Mouse (Mus musculus) cerebellum, adult 11 months (tissue): ENCODE data around the gene Grasp.
A peak's percentile ranks its signal among the peaks of the same experiment; 100 is the strongest.

Source experiments
- DNase-seq: peaks from one replicate; pipeline ENCODE4 v3.0.0; 2022

Grasp gene

DNA sequence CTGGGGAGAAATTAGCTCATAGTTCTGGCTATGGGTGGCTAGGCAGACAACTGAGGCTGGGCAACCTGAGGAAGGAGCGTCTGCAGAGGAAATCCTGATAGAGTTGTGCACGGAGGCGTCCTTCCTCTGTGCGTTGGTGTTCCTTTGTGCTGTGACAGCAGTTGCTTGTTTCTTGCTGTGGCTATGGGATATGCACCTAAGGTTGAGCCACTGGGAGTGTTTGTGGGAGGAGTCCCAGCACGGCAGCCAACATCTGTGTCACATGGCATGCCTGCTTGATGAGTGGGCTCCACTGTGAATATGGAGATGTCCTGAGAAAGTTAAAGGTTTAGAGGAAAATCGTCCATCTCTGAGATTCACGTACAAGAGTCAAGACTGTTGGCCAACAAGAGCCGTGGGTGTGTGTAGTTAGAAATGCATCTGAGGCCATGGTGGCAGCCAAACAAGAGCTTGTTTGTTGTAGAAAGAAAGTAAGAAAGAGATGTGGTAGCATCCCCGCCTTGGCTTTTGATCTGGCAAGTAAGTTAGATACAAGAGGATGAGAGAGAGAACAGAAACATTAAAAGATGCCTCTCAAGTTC, 26.3 kb downstream of the Grasp start:
- DNase-seq = no peak

DNA sequence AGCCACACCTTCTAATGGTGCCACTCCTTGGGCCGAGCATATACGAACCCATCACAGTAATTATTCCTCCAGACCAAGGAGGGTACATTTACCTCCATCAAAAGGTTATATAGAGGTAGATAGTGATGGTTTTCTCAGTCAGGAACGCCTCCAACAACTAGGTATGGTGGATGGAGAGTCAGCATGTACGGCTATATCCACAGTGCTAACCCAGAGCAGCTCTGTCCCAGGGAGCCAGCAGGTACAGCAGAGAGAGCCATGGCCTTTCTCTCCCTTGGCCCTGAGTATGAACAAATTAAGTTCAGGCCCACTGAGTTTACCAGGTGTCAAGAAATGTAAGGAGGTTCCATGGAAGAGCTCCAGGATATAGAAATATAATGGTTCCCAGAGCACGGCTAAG, 27.9 kb downstream of the Grasp start:
- DNase-seq = no peak

DNA sequence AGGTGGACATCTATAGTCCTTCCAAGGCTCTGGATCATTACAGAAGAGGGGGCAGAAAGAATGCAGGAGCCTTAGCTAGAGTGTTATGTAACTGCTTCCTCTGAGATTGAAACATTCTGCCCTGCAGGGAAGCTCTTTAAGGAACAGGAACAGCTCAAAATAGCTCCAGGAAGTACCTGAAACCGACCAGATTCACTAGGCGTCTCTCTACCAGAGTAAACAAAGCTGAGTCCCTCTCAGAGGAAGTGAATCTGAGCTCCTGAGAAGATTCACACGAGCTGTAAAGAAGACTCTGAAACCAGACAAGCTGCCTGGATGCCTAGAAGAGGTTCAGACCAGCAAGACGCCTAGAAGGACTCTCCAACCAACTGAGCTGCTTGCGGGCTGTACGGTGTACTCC, 28.6 kb downstream of the Grasp start:
- no peak for DNase-seq

DNA sequence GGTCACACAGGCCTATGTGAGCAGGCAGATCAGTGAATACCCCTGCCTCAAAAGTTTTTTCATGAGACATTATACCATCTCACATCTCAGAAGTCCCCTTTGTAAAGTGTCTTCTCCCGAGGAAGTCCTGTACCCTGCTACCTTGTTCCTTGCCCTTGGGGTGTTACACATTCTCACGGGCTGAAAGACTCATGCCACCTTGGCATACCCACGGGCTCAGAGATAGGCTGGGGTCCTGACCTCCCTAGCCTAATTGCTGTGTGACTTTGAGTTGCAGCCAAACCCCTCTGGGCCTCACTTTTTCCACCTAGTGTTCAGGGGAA, 29.5 kb downstream of the Grasp start:
- no peak for DNase-seq

DNA sequence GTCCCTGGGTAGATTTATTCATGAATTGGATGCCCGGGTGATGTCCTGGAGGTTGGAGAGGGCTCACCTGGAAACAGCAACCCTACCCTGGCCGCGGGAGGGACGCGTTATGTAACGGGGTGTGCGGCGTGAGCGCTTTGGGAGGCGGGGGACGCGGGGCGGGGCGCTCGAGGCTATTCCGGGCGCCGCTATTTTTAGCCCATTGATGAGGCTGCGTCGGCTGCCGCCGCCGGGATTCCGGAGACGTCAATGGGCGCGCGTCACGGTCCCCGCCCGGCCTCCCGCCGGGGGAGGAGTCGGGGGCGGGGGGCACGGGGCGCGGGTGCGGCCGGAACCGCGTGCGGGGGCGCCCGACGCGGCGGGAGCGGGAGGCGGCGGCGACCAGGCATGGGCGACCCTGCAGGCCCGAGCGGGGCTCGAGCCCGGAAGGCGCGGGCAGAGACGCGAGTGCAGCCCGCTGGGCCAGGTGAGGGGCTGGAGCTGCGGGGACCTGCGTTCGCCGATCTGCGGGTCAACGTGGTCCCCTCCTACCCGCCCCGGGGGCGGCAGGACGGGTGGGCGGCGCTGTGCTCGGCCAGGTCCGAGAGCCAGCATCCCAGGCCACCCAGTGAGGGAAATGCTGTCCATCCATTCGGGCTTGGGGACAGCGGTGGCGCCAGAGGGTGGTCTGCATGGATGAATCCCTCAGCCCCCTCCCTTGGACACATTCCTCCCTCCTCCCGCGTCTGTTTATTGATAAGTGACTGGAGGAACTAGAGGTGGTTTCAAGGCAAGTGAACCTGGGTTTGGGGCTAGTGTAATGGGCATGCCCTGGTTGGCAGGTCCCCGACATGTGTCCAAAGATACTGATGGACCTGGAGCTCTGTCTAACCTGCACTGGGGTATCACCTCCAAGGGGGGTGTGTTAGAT, 30.2 kb downstream of the Grasp start, which contains the start of gene Nr4a1:
TSS of gene Nr4a1 (plus strand) at position 384 of the 910 bp plus-strand sequence.
- DNase-seq = peak; percentile 84

DNA sequence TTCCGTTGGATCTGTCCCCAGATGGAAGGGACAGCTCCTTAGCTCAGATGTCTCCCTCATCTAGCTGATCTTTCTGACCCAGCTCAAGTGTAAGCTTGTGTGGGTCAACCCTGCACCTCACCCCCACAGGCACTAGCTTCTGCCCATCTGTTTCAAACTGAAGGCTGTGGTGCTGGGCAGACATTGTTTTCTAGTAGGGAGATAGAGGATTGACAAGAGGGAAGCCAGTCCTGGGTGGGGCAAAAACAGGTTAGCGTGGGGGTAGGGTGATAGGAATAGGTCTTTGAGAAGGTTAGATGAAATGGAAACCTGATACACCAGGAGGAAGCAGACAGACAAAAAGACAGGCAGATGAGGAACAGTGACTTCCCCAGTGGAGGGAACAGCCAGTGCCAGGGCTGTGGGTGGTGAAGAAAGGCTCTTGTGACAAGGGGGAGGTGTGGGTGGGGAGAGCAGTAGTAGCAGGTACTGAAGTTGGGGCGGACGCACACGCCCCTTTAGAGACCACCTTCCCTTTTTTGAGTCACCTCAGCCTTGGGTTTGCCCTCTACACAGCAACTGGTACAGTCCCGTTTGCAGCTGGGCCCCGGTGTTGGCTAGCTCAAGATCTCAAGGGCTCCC, 32.0 kb downstream of the Grasp start:
- DNase-seq = no peak

DNA sequence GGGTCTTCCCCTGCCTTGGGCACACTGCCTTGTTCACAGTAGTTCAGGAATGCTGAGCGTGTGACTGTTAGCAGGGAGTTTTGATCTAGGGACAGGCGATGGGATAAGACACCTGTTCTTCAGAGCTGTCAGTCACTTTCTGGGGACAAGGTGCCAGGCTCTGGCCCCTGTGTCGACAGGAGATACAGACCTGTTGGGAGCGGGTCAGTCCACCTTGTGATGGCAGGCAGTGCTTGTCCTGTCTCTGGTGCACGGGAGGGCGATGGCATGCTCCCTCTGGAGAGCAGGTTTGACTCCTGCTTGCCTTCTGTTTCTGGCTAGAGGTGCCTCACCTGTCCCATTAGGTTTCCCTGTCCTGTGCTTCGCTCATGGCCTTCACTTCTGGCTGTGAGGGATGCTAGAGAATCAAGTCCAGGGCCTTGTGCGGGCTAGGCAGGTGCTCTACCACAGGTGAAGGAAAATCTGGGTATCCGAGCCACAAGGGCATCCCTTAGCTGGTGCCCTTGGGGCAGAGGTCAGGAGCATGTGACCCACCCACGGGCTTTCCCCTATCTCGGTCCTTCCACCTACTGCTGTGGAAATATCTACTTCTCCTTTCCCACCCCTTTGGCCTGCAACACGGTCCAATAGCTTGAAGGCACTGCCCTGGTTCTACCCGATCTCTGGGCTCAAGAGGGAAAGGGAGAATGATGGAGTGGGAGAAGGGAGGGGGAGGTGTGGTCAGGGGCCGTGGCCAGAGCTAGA, 32.6 kb downstream of the Grasp start:
- no peak for DNase-seq

DNA sequence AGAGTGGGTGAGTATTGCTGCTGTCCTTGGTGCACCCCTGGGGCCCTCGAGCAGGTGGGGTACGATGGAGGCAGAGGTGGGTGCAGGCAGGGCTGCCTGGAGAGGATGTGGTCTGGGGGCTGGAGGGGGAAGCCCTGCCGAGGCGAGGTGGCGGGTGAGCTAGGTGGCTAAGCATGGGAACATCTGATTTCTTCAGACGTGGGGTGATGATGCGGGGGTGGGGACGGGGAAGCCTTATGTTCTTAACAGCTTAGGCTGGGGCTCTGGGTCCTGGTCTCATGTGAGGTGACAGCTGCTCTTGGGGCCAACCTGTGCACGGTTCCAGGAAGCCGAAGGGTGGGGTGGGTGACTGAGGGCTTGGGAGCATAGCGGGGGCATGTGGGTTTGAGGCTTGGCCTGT, 34.4 kb downstream of the Grasp start:
- DNase-seq = no peak

DNA sequence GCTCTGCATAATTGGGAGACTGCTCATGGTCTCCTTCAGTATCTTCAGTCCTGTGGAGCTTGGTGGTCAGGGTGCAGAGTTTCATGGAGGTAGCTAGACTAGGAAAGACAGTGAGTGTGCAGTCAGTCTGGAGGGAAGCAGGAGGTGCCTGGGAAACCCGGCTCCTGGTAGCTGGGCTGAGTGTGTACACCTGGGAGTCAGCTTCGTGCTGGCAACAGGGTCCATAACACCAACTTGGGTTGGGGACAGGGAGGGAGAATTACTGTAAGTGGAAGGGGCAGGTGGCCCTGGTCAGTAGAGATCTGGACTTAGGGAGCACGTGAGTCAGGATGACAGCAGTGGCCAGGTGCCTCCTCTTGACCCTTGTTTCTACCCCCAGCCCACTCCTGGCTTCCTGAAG, 35.9 kb downstream of the Grasp start:
- no peak for DNase-seq

DNA sequence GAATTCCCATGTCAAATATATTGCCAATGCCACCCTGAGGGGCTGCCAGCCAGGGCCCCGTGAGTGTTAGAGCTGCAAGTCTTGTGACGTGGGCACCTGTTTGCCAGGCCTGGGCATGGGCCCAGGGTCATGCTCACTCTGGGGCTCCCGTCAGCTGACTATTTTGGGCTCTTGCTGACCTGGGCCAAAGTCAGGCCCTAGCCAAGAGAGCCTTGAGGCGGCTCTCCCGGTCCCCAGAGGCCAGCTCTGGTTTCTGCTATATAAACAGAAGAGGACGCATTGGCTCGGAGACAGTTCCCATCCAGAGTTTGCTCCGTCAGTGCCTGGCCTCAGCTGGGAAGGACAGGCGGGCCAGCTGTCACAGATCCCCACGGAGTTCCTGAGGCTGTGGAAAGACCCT, 36.4 kb downstream of the Grasp start:
- DNase-seq = no peak

DNA sequence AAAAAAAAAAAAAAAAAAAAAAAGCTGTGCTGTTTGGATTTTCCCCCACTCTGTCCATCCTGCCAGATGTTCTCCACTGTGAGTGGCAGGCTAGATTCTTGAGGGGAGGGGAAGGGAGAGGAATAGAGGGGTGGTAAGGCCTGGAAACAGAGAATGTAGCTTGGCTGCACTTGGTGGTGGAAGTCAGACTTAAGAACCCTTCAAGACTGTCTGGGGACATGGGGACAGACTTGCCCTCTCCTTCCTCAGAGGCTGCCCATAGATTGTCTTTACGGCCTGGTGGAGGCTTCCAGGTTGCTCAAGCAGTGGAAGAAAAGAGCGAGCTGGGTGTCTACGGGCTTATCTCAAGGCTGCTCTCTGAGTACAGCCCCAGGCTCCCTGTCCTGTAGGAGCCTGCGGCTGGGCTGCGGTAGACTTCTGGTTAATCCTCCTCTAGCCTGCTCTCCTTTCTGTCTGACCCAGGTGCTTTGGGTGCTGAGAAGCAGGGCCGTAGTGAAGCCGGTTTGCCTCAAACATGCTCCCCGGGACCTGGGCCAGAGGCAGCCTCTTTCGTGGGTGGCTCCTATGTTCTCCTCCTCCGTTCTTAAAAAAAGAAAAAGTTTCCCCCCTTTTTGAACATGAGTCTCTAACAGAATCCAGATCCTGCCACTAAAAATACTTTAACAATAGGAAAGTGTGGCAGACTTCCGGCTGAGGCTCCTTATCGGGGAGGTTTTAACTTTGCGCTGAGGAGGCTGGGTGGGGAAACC, 37.1 kb downstream of the Grasp start:
- DNase-seq = no peak

DNA sequence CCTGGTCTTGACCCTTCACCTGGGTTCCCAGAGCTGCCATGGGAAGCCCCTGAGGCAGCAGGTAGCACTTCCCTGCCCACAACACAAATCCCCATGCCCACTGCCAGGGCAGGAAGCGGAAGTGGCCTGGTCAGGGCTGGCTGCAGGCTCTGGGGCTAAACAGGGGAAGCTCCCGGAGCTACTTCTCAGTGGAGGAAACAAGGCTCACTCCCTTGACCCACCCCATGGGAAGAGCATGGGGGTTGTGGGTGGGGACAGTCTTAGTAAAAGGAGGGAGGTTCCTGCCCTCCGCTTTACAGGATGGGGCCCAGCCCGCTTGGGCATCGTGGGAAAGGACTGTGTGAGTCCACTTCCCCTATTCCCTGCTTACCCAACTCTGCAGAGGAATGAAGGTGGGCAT, 38.5 kb downstream of the Grasp start:
- DNase-seq = no peak

DNA sequence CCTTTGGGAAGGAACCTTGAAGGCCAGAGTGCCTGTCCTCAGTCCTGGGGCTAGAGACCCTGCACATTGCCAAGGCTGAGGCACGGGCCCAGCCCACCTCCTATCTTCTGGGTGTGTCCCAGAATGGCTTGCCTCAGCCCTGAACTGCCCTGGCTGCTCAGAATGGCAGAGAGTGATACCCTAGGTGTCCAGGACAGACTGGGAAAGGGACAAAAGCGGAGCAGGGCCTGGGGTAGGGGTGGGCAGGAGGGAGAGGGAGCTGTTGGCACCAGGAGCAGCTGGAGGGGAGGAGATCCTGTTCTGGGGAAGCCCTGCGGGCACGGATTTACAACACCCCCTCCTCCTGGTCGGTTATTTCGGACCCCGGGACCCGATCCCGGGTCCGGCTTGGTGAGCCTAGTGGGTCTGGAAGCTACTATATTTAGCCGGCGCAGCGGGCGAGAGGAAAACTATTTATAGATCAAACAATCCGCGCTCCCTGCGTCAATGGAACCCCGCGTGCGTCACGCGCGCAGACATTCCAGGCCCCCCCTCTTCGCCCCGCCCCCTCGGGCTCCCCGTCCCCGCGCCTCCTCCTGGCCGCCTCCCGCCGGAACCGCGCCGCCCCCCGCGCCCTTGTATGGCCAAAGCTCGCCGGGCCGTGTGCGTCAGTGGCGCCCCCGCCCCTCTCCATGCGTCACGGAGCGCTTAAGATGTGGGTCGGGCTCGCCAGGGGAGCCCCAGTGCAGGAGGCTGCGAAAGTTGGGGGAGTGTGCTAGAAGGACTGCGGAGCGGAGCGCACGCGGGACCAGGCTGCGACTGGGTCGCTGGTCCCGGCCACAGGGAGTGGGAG, 42.4 kb downstream of the Grasp start:
- DNase-seq = peak; percentile 86

DNA sequence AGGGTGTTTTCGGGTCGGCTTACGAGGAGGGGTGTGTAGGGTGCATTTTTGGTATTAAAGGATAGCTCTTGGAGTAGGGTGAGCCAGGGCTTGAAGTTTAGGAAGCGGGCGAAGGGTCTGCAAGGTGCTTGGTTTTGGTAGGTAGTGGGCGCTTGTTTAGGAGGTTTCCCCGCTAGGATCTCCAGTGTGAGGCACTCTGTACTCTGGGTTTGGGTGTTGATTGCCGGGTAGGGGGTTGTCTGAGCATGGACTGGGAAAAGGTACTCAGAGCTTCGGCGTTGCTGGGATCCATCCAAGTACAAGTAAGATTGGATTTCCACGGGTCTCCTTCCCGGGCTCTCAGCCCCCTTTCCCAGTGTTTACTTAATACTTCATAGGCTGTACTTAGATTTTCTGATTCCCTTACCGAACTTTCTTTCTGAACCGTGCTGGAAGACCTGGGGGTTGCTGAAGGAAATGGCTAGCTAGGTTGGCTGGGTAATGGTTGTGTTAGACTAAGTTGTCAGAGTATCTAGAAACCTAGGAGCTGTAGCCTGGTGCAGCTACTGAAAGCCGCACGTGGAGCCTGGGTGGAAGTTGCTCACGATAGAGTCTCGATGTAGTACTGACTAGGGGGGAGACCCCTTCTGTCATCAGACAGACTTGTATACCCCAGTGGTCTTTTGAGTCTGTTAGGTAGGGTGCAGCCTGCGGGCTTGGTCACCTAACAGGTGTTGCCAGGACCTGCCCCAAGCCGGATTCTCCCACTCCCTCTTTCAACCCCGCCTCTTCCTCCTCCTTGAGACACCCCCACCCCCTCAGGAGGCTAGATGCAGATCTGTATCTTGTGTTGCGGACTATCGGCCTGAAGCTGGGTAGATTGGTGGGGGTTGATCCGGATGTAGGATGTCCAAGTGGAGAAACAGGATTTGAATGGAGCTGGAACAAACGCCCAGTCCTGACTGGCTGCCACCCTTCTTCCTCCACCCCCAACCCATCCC, 43.4 kb downstream of the Grasp start:
- DNase-seq = no peak

DNA sequence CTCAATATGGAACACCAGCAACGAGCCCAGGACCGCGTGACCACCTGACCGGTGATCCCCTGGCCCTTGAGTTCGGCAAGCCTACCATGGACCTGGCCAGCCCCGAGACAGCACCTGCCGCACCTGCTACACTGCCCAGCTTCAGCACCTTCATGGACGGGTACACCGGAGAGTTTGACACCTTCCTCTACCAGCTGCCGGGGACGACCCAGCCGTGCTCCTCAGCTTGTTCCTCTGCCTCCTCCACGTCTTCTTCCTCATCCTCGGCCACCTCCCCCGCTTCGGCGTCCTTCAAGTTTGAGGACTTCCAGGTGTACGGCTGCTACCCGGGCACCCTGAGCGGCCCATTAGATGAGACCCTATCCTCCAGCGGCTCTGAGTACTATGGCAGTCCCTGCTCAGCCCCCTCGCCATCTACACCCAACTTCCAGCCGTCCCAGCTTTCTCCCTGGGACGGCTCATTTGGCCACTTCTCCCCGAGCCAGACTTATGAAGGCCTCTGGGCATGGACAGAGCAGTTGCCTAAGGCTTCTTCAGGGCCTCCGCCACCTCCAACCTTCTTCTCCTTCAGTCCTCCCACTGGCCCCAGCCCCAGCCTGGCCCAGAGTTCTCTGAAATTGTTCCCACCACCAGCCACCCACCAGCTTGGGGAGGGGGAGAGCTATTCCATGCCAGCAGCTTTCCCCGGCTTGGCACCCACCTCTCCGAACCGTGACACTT, 46.3 kb downstream of the Grasp start:
- no peak for DNase-seq

DNA sequence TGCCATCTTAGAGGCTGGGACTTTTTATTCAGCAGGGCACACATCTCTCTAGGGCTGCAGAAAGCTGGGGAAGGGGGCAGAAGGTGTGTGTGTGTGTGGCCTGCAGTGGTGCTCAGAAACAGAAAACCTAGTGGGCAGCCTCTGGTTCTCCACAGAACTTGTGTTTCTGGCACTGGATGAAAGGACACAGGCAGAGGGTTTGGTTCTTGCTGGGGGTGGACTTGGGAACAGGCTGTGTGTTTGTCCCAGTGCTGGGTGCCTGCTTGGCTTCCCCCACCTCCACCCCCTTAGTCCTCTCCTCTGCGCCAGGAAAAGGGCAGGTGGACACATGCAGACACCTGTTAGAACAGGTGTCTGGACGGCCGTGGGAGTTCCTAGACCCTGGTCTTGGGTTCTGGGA, 47.1 kb downstream of the Grasp start:
- DNase-seq = no peak

DNA sequence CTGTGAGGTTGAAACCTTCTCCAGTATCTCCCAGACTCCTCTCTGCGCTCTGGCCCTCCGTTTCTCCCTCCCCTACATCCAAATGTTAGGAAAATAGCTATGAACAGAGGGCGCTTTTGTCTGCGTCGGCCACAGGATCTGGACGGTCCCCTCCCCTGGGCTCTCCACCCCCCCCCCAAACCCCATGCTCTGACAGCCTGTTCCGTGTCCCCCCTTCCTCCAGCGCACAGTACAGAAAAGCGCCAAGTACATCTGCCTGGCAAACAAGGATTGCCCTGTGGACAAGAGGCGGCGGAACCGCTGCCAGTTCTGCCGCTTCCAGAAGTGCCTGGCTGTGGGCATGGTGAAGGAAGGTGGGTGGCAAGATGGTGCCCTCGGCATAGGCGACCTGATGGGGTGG, 47.5 kb downstream of the Grasp start:
- DNase-seq = no peak

DNA sequence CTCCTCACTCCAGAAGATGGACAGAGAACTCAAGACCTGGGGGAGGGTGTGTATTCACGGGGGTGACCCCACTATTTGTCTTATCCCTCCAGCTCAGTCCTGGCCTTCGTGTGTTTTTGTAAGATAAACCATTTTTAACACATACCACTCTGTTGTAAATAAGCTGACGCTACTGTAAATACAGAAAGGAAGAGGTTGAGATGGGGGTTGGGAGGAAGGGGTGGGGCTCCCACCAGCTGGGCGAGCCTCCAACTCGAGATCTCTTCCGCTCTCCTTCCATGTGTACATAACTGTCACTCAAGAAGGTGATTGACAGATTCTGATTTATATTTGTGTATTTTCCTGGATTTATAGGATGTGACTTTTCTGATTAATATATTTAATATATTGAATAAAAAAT, 50.4 kb downstream of the Grasp start:
- DNase-seq = no peak

DNA sequence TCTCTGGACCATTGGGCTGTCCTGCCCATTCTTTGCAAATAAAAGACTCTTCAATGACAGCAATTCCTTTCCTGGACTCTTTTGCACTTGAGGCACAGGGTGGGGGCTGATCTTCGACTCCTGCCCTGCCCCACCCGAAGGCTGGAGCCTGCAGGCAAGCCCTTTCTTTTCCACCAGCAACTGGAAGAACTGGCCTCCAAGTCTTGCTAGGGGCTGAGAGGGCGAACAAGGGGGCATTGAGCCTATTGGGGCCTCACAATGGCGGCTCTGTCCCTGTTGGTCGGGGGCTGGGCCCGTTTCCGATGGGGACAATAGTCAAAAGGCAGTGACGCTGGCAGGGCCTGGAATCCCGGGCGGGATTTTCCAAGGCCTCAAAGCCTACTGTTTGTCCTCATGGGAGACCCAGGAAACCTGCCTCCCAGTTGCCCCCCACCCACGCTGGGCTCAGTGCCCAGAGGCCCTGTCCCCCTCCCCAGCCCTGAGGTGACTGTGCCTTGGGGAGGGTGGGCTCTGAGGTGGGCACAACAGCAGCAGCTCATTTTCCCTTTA, 53.4 kb downstream of the Grasp start:
- no peak for DNase-seq

DNA sequence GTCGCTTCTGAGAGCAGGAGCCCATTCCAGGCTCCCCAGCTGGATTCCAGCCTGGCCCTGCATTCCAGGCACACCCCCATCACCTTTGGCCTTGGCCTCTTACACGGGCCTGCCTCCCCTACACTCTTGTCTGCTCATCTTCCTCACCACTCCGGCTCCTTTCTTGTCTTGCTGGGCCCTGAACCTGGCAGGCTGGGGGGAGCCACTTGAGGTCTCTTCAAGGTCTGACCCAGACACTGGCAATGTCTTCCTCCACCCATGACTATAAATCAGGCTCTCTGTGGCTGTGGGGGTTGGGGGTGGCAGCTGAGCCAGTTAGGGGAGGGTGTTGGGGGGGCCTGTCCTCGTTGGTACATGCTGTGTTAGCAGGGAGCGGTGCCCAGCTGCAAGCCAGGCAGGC, 54.6 kb downstream of the Grasp start:
- DNase-seq = no peak
